Mouse (Mus musculus) kidney, postnatal 4 days (tissue): ENCODE results near the gene Bcr.

Source experiments
- DNase-seq, 2 experiments: peaks; one replicate each; pipeline ENCODE4 v3.0.0; 2021; ENCODE audit warnings: mixed read lengths in 2 of 2

Gene Bcr

DNA sequence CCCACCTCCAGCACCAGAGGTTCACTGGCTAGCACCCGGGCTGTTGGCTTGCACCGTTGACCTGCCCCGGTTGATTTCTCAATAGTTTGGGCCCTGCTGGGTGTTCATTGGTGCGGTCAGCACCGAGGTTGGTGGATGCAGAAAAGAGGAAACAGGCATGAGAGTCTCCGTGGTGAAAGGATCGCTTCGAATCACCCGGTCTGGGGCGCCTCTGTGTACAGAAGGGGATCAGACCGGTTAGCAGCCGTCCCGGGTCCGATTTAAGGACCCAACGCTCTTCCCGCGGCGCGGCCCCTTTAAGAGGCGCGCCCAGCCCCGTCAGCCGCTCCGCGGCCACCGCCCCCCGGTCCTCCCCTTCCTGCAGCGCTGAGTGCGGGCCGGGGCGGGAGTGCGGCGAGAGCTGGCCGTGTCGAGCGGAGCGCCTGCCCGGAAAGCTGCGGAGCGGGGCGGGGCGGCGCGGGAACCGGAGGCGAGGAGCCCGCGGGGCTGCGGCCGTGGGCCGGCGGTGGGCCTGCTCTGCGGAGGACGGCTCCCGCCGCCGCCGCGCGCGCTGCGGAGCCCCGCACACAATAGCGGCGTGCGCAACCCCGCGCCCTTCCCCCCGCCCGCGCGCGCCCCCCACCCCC, at the start of gene Bcr:
Gene Bcr, plus strand, starts transcription at position 376 of the 626 bp plus-strand sequence.
- DNase-seq, result peak; percentile 83 to 89

GRCm38 (mm10) chr10:75010704-75011103, 49.7 kb upstream of the Bcr start:
- no peak for DNase-seq

GRCm38 (mm10) chr10:75015465-75015864, 44.9 kb upstream of the Bcr start:
- no peak for DNase-seq

DNA sequence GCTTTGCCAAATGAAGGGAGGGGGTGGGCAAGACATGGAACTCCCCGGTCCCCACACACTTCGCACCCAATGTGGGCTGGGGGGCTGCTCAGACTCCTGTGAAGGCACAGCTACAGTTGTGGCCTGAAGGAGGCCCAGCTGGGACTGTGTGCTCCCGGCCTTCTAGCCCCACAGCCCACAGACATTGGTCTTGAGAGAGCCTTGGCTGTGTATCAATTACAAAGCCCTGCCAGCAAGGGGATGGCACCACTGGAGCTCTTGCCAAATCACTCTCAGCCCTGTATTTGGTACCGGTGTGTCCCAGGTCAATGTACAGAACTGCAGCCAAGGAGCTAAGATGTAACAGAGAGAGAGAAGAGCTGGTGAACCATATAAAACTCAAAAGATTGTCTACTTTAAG, 43.9 kb upstream of the Bcr start:
- no peak for DNase-seq

DNA sequence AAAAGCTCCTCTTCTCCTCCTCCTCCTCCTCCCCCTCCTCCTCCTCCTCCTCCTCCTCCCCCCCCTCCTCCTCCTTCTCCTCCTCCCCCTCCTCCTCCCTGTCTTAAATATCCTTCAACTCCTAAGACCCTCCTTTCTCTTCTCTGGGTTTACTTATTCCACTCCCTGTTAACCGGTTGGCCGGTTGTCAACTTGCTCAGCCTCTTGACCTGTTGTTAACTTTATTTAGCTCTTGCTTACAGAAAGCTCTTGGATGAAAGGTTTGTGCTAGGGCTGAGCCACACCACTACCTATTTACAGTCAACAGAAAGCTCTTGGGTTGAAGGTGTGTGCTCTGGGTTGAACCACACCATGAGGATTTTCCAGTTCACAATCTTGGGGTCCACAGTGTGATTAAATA, 40.1 kb upstream of the Bcr start:
- DNase-seq, result no peak

GRCm38 (mm10) chr10:75021138-75021537, 39.3 kb upstream of the Bcr start:
- DNase-seq, result peak; percentile 88 to 89

- no peak for DNase-seq
Measured at GRCm38 (mm10) chr10:75026491-75026890, 33.9 kb upstream of the Bcr start.

DNA sequence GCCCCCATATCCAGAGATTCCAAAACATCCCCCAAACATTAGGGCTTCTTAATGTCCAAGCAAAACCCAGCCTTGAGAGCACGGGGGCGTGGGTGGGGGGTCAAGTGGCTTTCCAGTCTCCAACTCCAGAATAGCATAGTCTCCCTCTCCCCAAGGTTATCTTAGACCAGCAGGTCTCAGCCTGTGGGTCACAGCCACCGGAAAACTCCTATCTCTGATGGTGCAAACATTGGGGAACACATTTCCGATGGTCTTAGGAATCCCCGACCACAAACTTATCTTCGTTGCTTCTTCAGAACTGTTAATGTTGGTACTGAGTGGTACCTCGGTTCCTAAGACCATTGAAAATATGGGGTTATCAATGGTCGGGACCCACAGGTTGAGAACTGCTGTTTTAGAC, 31.6 kb upstream of the Bcr start:
- no peak for DNase-seq

DNA sequence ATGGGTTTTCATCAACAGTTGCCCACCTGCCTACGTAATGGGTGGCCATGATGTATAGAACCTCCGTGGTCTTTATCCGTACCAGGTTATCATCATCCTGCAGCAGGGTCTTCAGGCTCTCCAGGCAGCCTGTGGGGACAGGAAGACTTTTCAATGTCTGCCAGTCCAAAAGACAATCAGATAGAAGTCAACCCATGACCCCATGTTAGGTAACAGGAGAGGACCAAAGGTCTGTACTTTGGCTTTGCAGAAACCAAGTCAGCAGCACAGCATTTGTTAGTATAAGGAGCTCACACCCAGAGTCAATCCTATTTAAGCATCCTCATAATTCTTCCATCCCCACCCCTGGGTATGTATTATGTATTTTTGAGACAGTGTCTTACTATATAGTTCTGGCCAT, 30.7 kb upstream of the Bcr start:
- DNase-seq, result no peak

GRCm38 (mm10) chr10:75030234-75030633, 30.2 kb upstream of the Bcr start:
- DNase-seq, result no peak

DNA sequence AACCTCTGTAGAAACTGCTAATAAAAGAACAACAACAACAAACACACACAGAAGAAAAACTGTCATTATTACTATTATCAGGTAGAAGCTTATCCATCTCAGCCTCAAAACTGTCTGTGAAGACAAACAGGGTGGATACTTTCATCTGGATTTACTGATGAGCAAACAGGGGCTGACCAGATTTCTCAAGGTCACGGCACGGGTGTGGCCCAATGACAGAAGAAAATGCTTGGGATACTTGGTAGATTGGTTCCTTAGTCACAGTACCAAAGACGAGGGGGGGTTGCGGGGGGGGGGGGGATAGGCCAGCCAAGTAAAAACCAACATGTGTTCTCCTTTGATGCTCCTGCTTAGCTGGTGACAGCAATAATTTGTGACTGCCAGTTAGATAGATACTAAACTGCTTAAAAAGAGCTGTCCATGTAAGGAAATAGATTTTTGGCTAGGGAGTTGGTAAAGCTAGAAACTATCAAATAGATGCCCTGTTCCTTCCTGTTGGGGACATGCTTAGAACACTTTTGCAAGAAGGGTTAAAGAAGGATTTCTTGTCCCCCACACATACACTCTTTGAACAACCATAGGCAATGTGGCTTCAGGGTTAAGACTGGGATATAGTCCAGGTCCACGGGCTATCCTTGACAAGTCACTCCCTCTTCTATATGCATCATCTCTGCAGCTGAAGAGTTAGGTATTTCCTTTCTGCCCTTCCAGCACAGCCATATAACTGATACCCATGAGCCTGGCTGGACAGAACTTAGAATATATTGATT, 28.9 kb upstream of the Bcr start:
- DNase-seq, result no peak

DNA sequence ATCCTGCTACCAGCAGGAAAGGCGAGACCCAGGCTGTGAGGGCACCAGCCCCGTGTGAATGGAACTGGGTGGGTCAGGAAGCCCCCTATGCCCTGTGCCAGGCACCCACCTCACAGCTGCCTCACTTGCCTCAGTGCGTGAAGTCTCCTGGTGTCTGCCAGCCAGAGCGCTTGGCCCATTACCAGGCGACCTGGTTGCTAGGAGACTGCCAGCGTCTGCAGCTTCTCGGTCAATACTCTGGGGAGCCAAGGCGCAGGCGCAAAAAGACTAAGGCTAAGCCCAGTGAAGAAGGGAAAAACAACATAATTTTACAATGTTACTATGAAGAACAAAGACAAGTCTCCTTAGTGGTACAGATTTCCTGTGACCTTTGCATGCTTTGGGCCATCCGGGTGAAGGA, 28.0 kb upstream of the Bcr start, which contains the start of gene Rsph14:
Gene Rsph14, minus strand, starts transcription at position 192 of the 400 bp plus-strand sequence.
- peak; percentile 82 to 86 for DNase-seq

DNA sequence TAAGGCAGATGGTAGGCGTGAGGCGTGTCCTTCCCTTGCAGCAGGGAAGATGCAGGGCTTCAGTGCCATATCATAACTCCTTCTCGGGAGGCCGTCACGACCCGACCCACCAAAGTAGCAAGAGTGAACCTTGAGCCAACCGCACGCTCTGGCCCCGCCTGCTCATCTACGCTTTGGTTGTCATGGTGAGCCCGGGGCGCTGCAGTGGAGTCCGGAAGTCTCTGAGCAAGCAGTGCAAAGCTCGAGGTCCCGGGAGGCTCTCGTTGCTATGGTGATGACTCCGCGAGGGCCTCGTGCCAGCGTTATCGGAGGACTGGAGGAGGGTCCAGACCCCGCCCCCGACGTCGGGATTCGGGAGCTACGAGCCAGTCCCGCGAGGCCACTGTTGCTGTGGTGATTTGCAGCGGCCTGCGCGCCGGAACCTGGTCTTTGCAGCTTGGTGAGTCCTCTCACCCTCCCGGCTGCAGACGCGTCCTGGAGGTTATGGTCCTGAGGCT, 23.5 kb upstream of the Bcr start, which contains the start of gene Rab36:
Gene Rab36, plus strand, starts transcription at position 176 of the 497 bp plus-strand sequence.
- peak; percentile 99 for DNase-seq

DNA sequence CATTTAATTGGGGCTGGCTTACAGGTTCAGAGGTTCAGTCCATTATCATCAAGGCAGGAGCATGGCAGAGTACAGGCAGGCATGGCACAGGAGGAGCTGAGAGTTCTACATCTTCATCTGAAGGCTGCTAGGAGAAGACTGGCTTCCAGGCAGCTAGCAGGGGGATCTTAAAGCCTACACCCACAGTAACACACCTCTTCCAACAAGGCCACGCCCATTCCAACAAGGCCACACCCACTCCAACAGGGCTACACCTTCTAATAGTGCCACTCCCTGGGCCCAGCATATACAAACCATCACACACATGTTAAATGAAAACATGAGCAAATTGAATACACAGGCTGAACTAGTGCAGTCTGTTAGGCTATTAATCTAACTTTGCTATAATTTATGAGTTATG, 18.3 kb upstream of the Bcr start:
- DNase-seq, result peak in 1 of 2 experiments; percentile 45

GRCm38 (mm10) chr10:75044459-75044858, 15.9 kb upstream of the Bcr start:
- no peak for DNase-seq

DNA sequence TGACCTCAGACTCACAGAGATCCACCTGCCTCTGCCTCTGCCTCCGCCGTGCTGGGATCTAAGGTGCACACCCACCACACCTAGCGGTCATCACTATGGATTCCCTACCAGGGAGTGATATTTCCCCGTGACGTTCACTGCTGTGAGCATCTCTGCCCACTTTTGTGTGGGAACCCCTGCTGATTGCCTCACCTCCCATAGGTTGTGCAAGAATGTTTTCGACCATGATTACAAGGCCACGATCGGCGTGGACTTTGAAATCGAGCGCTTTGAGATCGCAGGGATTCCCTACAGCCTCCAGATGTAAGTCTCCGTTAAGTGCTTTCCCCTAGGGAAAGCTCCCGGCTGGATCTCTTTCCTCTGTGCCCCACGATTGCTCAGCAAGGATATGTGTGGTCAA, 14.6 kb upstream of the Bcr start:
- no peak for DNase-seq

- DNase-seq, result no peak
Measured at GRCm38 (mm10) chr10:75048711-75049110, 11.7 kb upstream of the Bcr start.

- DNase-seq, result no peak
Measured at GRCm38 (mm10) chr10:75051364-75052074, 8.9 kb upstream of the Bcr start.

DNA sequence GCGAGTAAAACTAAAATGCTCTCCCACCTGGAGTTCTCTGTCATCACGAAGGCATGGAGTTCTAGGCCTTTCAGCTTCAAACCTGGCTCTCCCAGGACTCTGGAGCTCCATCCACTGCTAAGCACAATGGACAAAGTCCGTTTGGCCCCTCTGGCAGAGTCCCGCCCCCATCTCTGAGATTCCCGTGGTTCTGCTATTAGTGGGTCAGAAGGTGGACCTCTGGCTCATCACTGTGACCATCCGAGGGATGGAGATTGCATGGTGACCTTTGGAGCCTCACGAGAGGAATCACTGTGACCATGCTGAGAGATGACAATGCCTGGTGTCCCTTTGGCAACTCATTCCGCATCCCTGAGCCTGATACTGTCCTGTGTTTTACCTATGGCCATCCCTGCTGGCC, 7.5 kb upstream of the Bcr start:
- DNase-seq, result no peak

DNA sequence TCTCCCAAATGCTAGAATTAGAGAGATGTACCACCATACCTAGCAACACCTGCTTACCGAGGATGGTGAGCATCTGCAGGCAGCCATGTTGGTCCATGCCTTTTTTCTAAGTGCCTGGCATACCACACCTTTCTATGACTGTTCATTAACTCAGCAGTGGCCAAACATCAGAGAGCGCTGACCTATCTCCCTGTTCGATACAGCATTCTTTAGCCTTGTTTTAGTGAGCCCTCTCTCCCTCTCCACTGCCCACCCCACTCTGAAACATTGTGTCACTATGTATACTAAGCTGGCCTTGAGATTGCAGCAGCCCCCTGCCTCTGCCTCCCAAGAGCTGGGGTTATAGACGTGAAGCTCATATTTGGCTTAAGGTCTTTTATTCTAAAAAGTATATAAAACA, 6.7 kb upstream of the Bcr start:
- no peak for DNase-seq

- no peak for DNase-seq
Measured at GRCm38 (mm10) chr10:75054125-75054524, 6.3 kb upstream of the Bcr start.

DNA sequence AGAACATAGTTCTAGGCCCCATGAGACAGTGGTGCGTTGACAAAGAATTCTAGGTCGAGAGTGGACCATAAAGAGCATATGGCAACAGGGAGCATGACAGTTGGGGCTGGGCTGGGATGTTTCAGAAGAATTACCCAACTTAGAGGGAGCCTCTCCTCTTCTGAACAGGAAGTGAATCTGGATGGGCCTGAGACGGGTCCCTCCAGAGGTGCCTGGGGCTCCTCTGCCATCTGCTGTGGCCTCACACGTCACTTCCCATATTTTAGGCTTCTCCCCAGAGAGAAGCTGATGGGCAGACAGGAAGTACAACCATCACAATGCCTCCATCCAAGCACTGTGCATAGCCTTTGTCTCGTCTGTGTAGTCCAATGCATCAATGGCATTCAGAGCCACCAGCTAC, 4.7 kb upstream of the Bcr start:
- DNase-seq, result no peak

DNA sequence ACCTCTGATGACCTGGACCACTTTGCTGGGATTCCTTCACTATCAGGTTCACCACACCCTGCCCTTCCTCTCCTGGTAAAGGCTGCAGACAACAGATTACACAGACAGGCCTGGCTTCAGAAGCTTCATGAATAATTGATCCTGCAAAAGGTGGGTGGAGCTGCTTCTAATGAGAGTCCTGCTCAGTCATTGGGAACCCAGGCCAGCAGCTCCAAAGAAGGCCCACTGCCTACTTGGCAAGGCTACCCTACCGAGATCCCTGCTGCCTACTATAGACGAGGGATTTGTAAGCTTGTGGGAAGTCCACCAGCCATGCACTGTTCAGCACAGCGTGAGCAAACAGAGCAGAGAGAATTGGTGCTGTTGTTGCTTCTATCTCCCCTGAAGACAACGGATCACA, 4.1 kb upstream of the Bcr start:
- no peak for DNase-seq

DNA sequence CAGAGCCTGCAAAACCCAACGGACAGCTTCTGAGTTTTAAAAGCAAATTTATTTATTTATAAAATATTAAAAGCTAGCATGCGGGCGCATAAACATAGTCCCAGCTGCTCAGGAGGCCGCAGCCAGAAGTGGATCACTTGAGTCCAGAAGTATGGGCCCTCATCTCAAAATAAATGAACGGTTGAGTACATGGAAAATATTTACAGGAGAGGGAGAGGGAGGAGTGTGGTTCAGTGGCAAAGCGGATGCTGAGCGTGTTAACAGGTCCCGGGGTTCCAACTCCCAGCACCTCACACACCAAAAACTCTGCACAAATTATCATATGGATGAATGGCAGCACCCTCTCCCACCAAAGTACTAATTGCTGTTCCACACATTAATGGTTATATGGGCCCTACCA, 2.1 kb upstream of the Bcr start:
- no peak for DNase-seq
